Mouse (Mus musculus) heart, embryonic 12.5 days (tissue): ENCODE measurements around the gene Mcm2. TPM values are rescaled to one million over a fixed set of nuclear protein-coding genes. Genes with fewer than 3 reads are reported as not detected.

Experiments used
- ATAC-seq: fragments of 200-750 bp; cut with Nextera tagmentation; 2 replicates; pipeline ENCODE4 v1.8.0; 2017; ENCODE audit warnings: moderate TSS enrichment, moderate library complexity; ENCODE audit not compliant: insufficient number of reproducible peaks, low FRiP score
- H3K27ac ChIP-seq: fragments of 300-500 bp; sonication (generic); 2 replicates; pipeline ENCODE4 v1.5.1; 2016; ENCODE audit warnings: mild to moderate bottlenecking, moderate library complexity; ENCODE audit not compliant: poor library complexity, severe bottlenecking
- H3K27me3 ChIP-seq: fragments of 300-500 bp; sonication (generic); replicated peaks from 2 replicates; pipeline ENCODE4 v1.6.1; 2016; ENCODE audit warnings: mild to moderate bottlenecking, moderate library complexity
- H3K36me3 ChIP-seq: fragments of 300-500 bp; sonication (generic); 2 replicates; pipeline ENCODE4 v1.6.1; 2016; ENCODE audit warnings: mild to moderate bottlenecking, moderate library complexity
- H3K4me1 ChIP-seq: fragments of 300-500 bp; sonication (generic); replicated peaks from 2 replicates; pipeline ENCODE4 v1.6.1; 2016; ENCODE audit warnings: mild to moderate bottlenecking
- H3K4me2 ChIP-seq: fragments of 300-500 bp; sonication (generic); 2 replicates; pipeline ENCODE4 v1.6.1; 2016; ENCODE audit warnings: mild to moderate bottlenecking, moderate library complexity
- H3K4me3 ChIP-seq: fragments of 300-500 bp; sonication (generic); 2 replicates; pipeline ENCODE4 v1.5.1; 2016; ENCODE audit warnings: mild to moderate bottlenecking
- H3K9ac ChIP-seq: fragments of 300-500 bp; sonication (generic); 2 replicates; pipeline ENCODE4 v1.6.1; 2016; ENCODE audit warnings: mild to moderate bottlenecking, moderate library complexity
- H3K9me3 ChIP-seq: fragments of 300-500 bp; sonication (generic); replicated peaks from 2 replicates; pipeline ENCODE4 v1.6.1; 2016; ENCODE audit warnings: mild to moderate bottlenecking, moderate library complexity
- WGBS: fragments of 180-500 bp; shearing (Covaris S2); methylation state at CpG from one replicate; pipeline ENCODE4 v1.1.7; 2016; 5-methylcytosine and 5-hydroxymethylcytosine counted together
- polyA plus RNA-seq: library from polyadenylated mRNA; unstranded; fragments of >200 nt; fragmentation: Nextera tagmentation; extraction: Ambion mirVana; gene quantifications from 2 replicates; pipeline ENCODE4 v1.2.1, GENCODE M21; 2016

Mcm2 gene
- polyA plus RNA-seq, 1 experiment from 2014 or later = 130 TPM

- Histone ChIP-seq H3K9ac (no peak overlapping the region), H3K27ac (no peak overlapping the region), H3K4me2 (no peak overlapping the region), H3K9me3 (no peaks in the 10 kb centered on the region), H3K27me3 (peaks cover 27% of the 10 kb centered on the region), H3K4me1 (peaks cover 15% of the 10 kb centered on the region), H3K4me3 (no peak overlapping the region), H3K36me3 (no peaks in the 10 kb centered on the region)
- ATAC-seq = no peak
- 50% methylated on average over 8 of the region's 8 CpGs for WGBS
These were observed 27.0 kb downstream of the Mcm2 start for GRCm38 (mm10) chr6:88871546-88871945.

DNA sequence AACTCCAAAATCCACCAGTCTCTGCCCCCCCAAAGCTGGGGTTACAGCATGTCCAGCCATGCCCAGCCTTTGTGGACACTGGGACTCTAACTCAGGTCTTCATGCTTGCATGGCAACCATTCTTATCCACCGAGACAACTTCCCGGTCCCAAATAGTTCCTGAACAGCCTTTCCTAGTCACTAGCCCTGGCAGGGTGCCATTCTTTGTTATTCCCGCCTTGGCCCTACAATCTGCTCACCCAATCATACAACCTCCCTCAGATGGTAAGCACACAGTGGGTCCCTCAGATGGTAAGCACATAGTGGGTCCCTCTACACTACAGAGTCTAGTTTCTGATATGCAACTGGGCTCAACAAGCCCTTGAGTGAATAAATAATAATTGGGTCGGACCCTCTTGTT lies 28.0 kb downstream of the Mcm2 start:
- no peak overlapping the region for H3K4me3 ChIP-seq
- no peak overlapping the region for H3K4me2 ChIP-seq
- no peak for ATAC-seq
- 65% methylated on average over 4 of the region's 4 CpGs for WGBS
- H3K27me3 ChIP-seq = peaks cover 25% of the 10 kb centered on the region
- H3K9me3 ChIP-seq = no peaks in the 10 kb centered on the region
- H3K4me1 ChIP-seq = peaks cover 15% of the 10 kb centered on the region
- no peak overlapping the region for H3K9ac ChIP-seq
- H3K36me3 ChIP-seq = no peaks in the 10 kb centered on the region
- H3K27ac ChIP-seq = no peak overlapping the region

GRCm38 (mm10) chr6:88869459-88869858 lies 29.1 kb downstream of the Mcm2 start:
- peaks cover 3% of the 10 kb centered on the region; the same call in 1 of the 2 replicates for H3K36me3 ChIP-seq
- no peaks in the 10 kb centered on the region for H3K9me3 ChIP-seq
- H3K27ac ChIP-seq = no peak overlapping the region
- no peak overlapping the region for H3K4me2 ChIP-seq
- H3K4me1 ChIP-seq = peaks cover 15% of the 10 kb centered on the region
- ATAC-seq = no peak
- H3K4me3 ChIP-seq = no peak overlapping the region
- WGBS = 77% methylated on average over 7 of the region's 7 CpGs
- peaks cover 20% of the 10 kb centered on the region for H3K27me3 ChIP-seq
- H3K9ac ChIP-seq = no peak overlapping the region

- peaks cover 8% of the 10 kb centered on the region; the same call in 1 of the 2 replicates for H3K27me3 ChIP-seq
- WGBS = 75% methylated on average over 7 of the region's 7 CpGs
- peaks cover 11% of the 10 kb centered on the region for H3K36me3 ChIP-seq
- no peaks in the 10 kb centered on the region for H3K4me1 ChIP-seq
- H3K9me3 ChIP-seq = peaks cover 4% of the 10 kb centered on the region
- H3K4me3 ChIP-seq = no peak overlapping the region
- no peak for ATAC-seq
- H3K4me2 ChIP-seq = no peak overlapping the region
- no peak overlapping the region for H3K9ac ChIP-seq
- H3K27ac ChIP-seq = no peak overlapping the region
These were observed 32.9 kb downstream of the Mcm2 start for GRCm38 (mm10) chr6:88865704-88866103.

GRCm38 (mm10) chr6:88860914-88861313 lies 37.7 kb downstream of the Mcm2 start:
- Histone ChIP-seq H3K4me1 (peaks cover 16% of the 10 kb centered on the region), H3K9me3 (peaks cover 4% of the 10 kb centered on the region), H3K27ac (no peak overlapping the region), H3K36me3 (peaks cover 11% of the 10 kb centered on the region), H3K4me3 (no peak overlapping the region), H3K9ac (no peak overlapping the region), H3K4me2 (no peak overlapping the region), H3K27me3 (no peaks in the 10 kb centered on the region)
- 19% methylated on average over 2 of the region's 2 CpGs for WGBS
- no peak for ATAC-seq

GRCm38 (mm10) chr6:88858341-88858740 lies 40.2 kb downstream of the Mcm2 start:
- 59% methylated on average over 7 of the region's 7 CpGs for WGBS

DNA sequence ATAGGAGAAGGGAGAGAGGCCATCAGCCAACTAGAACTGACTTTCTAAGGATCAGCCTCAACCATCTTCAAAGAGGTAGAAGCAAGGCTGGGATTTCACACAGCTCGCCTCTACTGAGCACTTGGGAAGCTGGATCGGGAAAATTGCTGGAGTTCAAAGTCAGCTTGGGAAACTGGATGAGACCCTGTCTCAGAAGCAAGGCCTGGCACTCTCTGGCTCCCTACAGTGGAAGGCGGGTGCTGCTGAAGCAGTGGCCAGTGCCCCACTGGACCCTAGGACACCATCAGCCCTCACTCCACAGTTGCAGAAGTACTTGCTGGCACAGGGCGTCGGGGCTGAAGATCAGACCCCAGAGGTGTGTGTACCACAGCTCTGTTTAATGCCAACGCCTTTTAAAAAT lies 40.8 kb downstream of the Mcm2 start:
- Histone ChIP-seq H3K4me3 (no peak overlapping the region), H3K9ac (peak overlapping the region; percentile 43), H3K9me3 (peaks cover 4% of the 10 kb centered on the region), H3K27me3 (no peaks in the 10 kb centered on the region), H3K4me2 (peak overlapping the region; percentile 13; the same call in 1 of the 2 replicates), H3K27ac (peak overlapping the region; percentile 95), H3K4me1 (peaks cover 19% of the 10 kb centered on the region), H3K36me3 (peaks cover 8% of the 10 kb centered on the region)
- WGBS = 65% methylated on average over 6 of the region's 6 CpGs
- ATAC-seq = no peak

More at GRCm38 (mm10) chr6:88858341-88858740, 40.2 kb downstream of the Mcm2 start:
- Histone ChIP-seq H3K9ac (no peak overlapping the region), H3K27ac (0 out of 2 replicates have a peak overlapping the region, but pooled peaks have one; percentile 19), H3K27me3 (no peaks in the 10 kb centered on the region), H3K36me3 (peaks cover 8% of the 10 kb centered on the region), H3K4me3 (no peak overlapping the region), H3K4me2 (no peak overlapping the region), H3K4me1 (peaks cover 16% of the 10 kb centered on the region), H3K9me3 (peaks cover 4% of the 10 kb centered on the region)
- ATAC-seq = no peak

DNA sequence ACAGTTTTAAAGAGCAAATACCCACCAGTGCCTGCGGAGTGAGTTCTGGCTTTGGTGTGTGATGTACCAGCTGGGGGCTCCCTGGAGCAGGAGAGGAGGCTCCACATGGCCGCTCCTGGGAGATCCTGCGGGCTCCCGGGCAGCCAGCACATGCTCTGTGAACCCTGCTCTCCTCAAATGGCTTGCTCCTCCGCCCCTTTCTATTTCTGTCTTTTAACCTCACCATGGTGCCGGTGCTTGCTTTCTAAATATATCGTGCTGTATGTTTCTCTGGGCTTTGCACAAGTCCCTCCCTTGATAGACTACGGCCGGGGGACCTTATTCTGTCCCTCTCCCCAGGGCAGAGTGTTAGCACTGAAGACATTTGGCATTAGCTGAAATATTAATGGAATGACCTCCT lies 41.3 kb downstream of the Mcm2 start:
- WGBS = 18% methylated on average over 9 of the region's 9 CpGs
- peak; percentile 58 for ATAC-seq
- no peaks in the 10 kb centered on the region for H3K27me3 ChIP-seq
- peak overlapping the region; percentile 43 for H3K9ac ChIP-seq
- peaks cover 4% of the 10 kb centered on the region for H3K9me3 ChIP-seq
- H3K36me3 ChIP-seq = peaks cover 8% of the 10 kb centered on the region
- peak overlapping the region; percentile 95 for H3K27ac ChIP-seq
- H3K4me2 ChIP-seq = 0 out of 2 replicates have a peak overlapping the region, but pooled peaks have one; percentile 13
- H3K4me1 ChIP-seq = peaks cover 21% of the 10 kb centered on the region
- H3K4me3 ChIP-seq = no peak overlapping the region

DNA sequence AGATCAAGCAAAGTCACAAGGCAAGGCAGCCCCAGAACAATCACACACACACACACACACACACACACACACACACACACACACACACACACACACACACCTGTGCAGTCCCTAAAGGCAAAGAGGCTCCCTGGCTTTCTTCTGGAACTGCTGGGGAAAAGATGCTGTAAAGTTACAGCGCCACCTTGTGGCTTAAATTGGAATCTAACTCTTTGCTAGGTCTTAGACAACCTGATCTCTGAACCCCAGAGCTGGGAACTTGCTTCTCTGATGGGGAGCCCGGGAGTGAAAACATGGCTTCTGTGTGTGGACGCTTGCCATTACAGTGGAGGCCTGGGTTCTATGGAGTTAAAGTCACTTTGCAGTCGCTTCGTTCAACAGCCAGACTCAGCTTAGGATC lies 42.9 kb downstream of the Mcm2 start:
- Histone ChIP-seq H3K27ac (no peak overlapping the region), H3K4me3 (no peak overlapping the region), H3K9me3 (0 out of 2 replicates have a peak, but pooled peaks cover 3% of the 10 kb centered on the region), H3K27me3 (no peaks in the 10 kb centered on the region), H3K4me2 (no peak overlapping the region), H3K36me3 (no peaks in the 10 kb centered on the region), H3K9ac (no peak overlapping the region), H3K4me1 (peaks cover 21% of the 10 kb centered on the region)
- WGBS = 19% methylated on average over 5 of the region's 5 CpGs
- ATAC-seq = no peak

- Histone ChIP-seq H3K4me3 (no peak overlapping the region), H3K4me2 (no peak overlapping the region), H3K36me3 (no peaks in the 10 kb centered on the region), H3K27me3 (no peaks in the 10 kb centered on the region), H3K9me3 (0 out of 2 replicates have a peak, but pooled peaks cover 3% of the 10 kb centered on the region), H3K4me1 (peaks cover 21% of the 10 kb centered on the region), H3K27ac (no peak overlapping the region), H3K9ac (no peak overlapping the region)
- no peak for ATAC-seq
- 74% methylated on average over 5 of the region's 5 CpGs for WGBS
These were observed 44.1 kb downstream of the Mcm2 start for GRCm38 (mm10) chr6:88854509-88854908.

DNA sequence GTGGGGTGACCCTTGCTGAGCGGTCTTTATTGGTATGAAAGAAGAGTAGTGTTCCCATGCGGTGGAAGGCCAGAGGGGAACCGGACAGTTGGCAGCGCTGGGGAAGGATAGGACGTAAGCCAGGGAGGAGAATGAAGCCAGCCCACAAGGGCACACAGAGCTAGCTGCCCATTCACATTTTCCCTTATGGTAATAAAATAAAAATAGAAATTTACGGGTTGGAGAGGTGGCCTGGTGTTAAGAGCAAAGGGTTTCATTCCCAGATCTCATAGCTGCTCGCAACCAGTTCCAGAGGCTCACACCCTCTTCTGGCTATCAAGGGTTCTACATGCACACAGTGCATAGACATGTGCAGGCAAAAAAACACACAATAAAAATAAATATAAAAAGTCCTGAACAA lies 48.5 kb downstream of the Mcm2 start:
- Histone ChIP-seq H3K9me3 (0 out of 2 replicates have a peak, but pooled peaks cover 3% of the 10 kb centered on the region), H3K27ac (no peak overlapping the region), H3K4me2 (no peak overlapping the region), H3K4me3 (no peak overlapping the region), H3K36me3 (0 out of 2 replicates have a peak, but pooled peaks cover 2% of the 10 kb centered on the region), H3K9ac (no peak overlapping the region), H3K4me1 (peaks cover 5% of the 10 kb centered on the region), H3K27me3 (no peaks in the 10 kb centered on the region)
- ATAC-seq = no peak
- WGBS = 82% methylated on average over 7 of the region's 7 CpGs

DNA sequence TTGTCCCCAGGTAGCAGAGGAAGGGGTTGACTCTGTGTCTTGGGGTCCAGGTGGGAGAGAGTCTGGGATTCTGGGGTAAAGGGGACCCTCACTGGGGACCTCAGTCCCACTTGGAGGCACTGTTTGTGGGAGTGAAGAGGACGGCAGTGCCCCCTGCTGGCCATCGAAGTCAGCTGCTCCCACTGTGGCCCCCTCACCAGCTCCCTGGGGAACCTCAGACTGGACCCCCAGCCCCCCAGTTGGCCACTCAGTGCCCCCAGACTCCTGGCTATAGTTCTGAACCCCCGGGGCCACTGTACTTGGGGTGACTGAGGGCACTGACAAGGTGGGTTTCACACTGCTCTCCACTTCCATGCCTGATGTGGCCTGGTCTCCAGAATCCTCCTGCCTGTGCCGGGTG lies 49.3 kb downstream of the Mcm2 start:
- 47% methylated on average over 4 of the region's 4 CpGs for WGBS
- H3K9me3 ChIP-seq = 0 out of 2 replicates have a peak, but pooled peaks cover 3% of the 10 kb centered on the region
- peaks cover 5% of the 10 kb centered on the region for H3K4me1 ChIP-seq
- no peak overlapping the region for H3K4me3 ChIP-seq
- 0 out of 2 replicates have a peak, but pooled peaks cover 2% of the 10 kb centered on the region for H3K36me3 ChIP-seq
- no peaks in the 10 kb centered on the region for H3K27me3 ChIP-seq
- H3K27ac ChIP-seq = no peak overlapping the region
- ATAC-seq = no peak
- H3K9ac ChIP-seq = no peak overlapping the region
- no peak overlapping the region for H3K4me2 ChIP-seq
